Mouse (Mus musculus): ENCODE measurements around the gene Nsmce3. TPM values are rescaled to one million over a fixed set of nuclear protein-coding genes. Genes with fewer than 3 reads are reported as not detected.

Nsmce3 gene
- total and polyA plus RNA-seq, 3 experiments: 2.6 to 3.0 (median 2.9) TPM

- Histone ChIP-seq H3K27me3 (ENCODE audit: control insufficient read depth, insufficient read depth, low read length) (no peaks in the 10 kb centered on the region), H3K4me3 (no peak overlapping the region), H3K4me1 (ENCODE audit: control insufficient read depth, insufficient read depth, low read length) (peaks cover 1% of the 10 kb centered on the region; the same call in 1 of the 2 replicates), H3K27ac (peak overlapping the region; percentile 48), H3K9ac (ENCODE audit: low read depth, low read length) (no peak overlapping the region), H3K36me3 (ENCODE audit: control insufficient read depth, insufficient read depth, low read length) (peaks cover 3% of the 10 kb centered on the region; the same call in 1 of the 2 replicates), H3K79me2 (replicated peaks; ENCODE audit: control insufficient read depth, insufficient read depth, low read length) (no peaks in the 10 kb centered on the region)
- WGBS: 45% methylated on average over 3 of the region's 3 CpGs
- TF ChIP-seq EP300 (IDR thresholded peaks at IDR 0.05; ENCODE audit: insufficient read depth, low read depth, low read length): no peak
- TF ChIP-seq POLR2A (IDR thresholded peaks at IDR 0.05; ENCODE audit: insufficient read depth, low read depth, low read length): no peak
- no peak for TF ChIP-seq CTCF (IDR thresholded peaks at IDR 0.05)
- peak; percentile 24 to 54 for DNase-seq
- intact Hi-C loops (cut with DNase I): no loop called here
These were observed 18.3 kb upstream of the Nsmce3 start for GRCm38 (mm10) chr7:64891139-64891538.

- 48% methylated on average over 9 of the region's 9 CpGs for WGBS
- TF ChIP-seq CTCF (IDR thresholded peaks at IDR 0.05) (no peak), POLR2A (IDR thresholded peaks at IDR 0.05; ENCODE audit: insufficient read depth, low read depth, low read length) (no peak), EP300 (IDR thresholded peaks at IDR 0.05; ENCODE audit: insufficient read depth, low read depth, low read length) (0 out of 2 replicates have a peak, but pooled peaks have one; percentile 35)
- Histone ChIP-seq H3K27me3 (ENCODE audit: control insufficient read depth, insufficient read depth, low read length) (no peaks in the 10 kb centered on the region), H3K36me3 (ENCODE audit: control insufficient read depth, insufficient read depth, low read length) (peaks cover 3% of the 10 kb centered on the region; the same call in 1 of the 2 replicates), H3K4me1 (ENCODE audit: control insufficient read depth, insufficient read depth, low read length) (peaks cover 1% of the 10 kb centered on the region; the same call in 1 of the 2 replicates), H3K4me3 (no peak overlapping the region), H3K9ac (ENCODE audit: low read depth, low read length) (no peak overlapping the region), H3K79me2 (replicated peaks; ENCODE audit: control insufficient read depth, insufficient read depth, low read length) (no peaks in the 10 kb centered on the region), H3K27ac (peak overlapping the region; percentile 48)
- DNase-seq: peak; percentile 30 to 62
- intact Hi-C loops (cut with DNase I): no loop called here
These were observed 17.1 kb upstream of the Nsmce3 start for GRCm38 (mm10) chr7:64889919-64890318.

DNA sequence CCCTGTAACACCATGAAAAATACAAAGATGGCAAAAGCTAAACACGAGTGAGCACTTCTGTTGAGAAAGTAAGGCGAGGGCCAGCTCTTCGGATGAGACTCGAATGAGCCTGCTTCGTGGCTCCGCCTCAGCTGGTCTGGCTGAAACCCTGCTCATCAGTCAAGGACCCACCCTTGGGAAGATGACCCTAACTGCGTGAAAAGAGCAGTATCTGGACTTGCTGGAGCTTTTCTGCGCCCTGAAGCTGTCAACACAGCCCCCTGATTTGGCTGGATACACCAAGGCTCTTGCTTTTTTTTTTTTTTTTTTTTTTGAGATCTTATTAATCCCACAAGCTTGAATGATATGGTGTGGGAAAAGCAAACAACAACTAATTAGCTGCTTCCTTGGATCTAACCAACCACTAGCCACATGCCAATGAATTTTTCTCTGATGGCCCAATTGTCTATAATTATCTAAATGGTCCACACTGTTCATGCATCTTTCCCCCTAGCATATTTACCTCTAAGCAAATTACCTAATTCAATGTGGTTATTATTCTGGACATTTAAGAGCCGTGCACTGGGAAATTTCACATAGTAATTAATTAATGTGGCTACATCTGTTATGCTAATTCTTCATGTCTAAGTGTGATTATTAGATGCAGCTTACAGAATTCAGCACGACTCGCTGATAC is 11.5 kb upstream of the Nsmce3 start:
- TF ChIP-seq POLR2A (IDR thresholded peaks at IDR 0.05; ENCODE audit: insufficient read depth, low read depth, low read length) (no peak), EP300 (IDR thresholded peaks at IDR 0.05; ENCODE audit: insufficient read depth, low read depth, low read length) (no peak), CTCF (IDR thresholded peaks at IDR 0.05) (no peak)
- DNase-seq: no peak
- 62% methylated on average over 11 of the region's 11 CpGs for WGBS
- Histone ChIP-seq H3K36me3 (ENCODE audit: control insufficient read depth, insufficient read depth, low read length) (no peaks in the 10 kb centered on the region), H3K27me3 (ENCODE audit: control insufficient read depth, insufficient read depth, low read length) (no peaks in the 10 kb centered on the region; the same call in 1 of the 2 replicates), H3K4me3 (no peak overlapping the region), H3K27ac (no peak overlapping the region), H3K9ac (ENCODE audit: low read depth, low read length) (no peak overlapping the region), H3K79me2 (replicated peaks; ENCODE audit: control insufficient read depth, insufficient read depth, low read length) (no peaks in the 10 kb centered on the region), H3K4me1 (ENCODE audit: control insufficient read depth, insufficient read depth, low read length) (no peaks in the 10 kb centered on the region)
- intact Hi-C loops (cut with DNase I): no loop called here

DNA sequence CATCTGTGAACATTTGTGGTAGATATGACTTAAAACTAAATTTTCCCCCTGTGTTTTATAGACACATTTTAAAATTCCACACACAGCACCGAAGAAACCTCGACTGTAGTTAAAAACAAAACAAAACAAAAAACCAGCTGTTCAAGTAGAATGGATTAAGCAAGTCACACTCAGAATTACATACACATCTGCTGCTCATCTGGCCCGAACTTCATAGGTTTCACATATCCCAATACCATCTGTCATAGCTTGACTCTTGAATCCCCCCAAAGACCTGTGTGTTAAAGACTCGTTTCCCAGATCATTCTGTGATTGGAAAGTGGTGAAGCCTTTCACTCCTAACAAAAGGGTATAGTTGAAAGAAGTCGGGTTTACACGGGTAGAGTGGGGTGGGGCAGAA is 9.4 kb upstream of the Nsmce3 start:
- Histone ChIP-seq H3K4me1 (ENCODE audit: control insufficient read depth, insufficient read depth, low read length) (no peaks in the 10 kb centered on the region), H3K9ac (ENCODE audit: low read depth, low read length) (no peak overlapping the region), H3K36me3 (ENCODE audit: control insufficient read depth, insufficient read depth, low read length) (no peaks in the 10 kb centered on the region), H3K27me3 (ENCODE audit: control insufficient read depth, insufficient read depth, low read length) (no peaks in the 10 kb centered on the region; the same call in 1 of the 2 replicates), H3K4me3 (no peak overlapping the region), H3K79me2 (replicated peaks; ENCODE audit: control insufficient read depth, insufficient read depth, low read length) (no peaks in the 10 kb centered on the region), H3K27ac (no peak overlapping the region)
- 71% methylated on average over 6 of the region's 6 CpGs for WGBS
- TF ChIP-seq CTCF (IDR thresholded peaks at IDR 0.05) (no peak), POLR2A (IDR thresholded peaks at IDR 0.05; ENCODE audit: insufficient read depth, low read depth, low read length) (no peak), EP300 (IDR thresholded peaks at IDR 0.05; ENCODE audit: insufficient read depth, low read depth, low read length) (no peak)
- DNase-seq: no peak
- intact Hi-C loops (cut with DNase I): no loop called here

DNA sequence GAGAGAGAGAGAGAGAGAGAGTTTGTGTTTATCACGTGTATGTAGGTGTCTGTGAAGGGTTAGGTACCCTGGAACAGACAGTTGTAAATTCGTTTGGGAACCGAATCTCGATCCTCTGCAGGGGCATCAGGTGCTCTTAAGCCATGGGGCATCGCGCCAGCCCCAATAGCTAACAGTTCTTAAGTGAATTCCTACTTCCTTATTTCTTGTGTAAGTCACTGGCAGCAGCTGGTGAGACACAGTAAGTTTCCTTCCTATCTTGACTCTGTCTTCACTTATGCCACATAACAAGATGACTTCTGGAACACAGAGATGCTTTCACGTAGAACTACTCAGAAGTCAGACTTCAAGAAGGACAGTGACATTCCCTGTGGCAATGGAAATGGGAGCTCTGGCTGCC is 8.6 kb upstream of the Nsmce3 start:
- Histone ChIP-seq H3K36me3 (ENCODE audit: control insufficient read depth, insufficient read depth, low read length) (no peaks in the 10 kb centered on the region), H3K4me1 (ENCODE audit: control insufficient read depth, insufficient read depth, low read length) (no peaks in the 10 kb centered on the region), H3K27me3 (ENCODE audit: control insufficient read depth, insufficient read depth, low read length) (no peaks in the 10 kb centered on the region; the same call in 1 of the 2 replicates), H3K9ac (ENCODE audit: low read depth, low read length) (no peak overlapping the region), H3K4me3 (no peak overlapping the region), H3K79me2 (replicated peaks; ENCODE audit: control insufficient read depth, insufficient read depth, low read length) (no peaks in the 10 kb centered on the region), H3K27ac (no peak overlapping the region)
- TF ChIP-seq CTCF (IDR thresholded peaks at IDR 0.05) (no peak), EP300 (IDR thresholded peaks at IDR 0.05; ENCODE audit: insufficient read depth, low read depth, low read length) (no peak), POLR2A (IDR thresholded peaks at IDR 0.05; ENCODE audit: insufficient read depth, low read depth, low read length) (no peak)
- WGBS: 50% methylated on average over 7 of the region's 7 CpGs
- no peak for DNase-seq
- intact Hi-C loops (cut with DNase I): no loop called here

- 70% methylated on average over 5 of the region's 5 CpGs for WGBS
- DNase-seq: no peak
- intact Hi-C loops (cut with DNase I): no loop called here
- H3K79me2 ChIP-seq (replicated peaks; ENCODE audit: control insufficient read depth, insufficient read depth, low read length): no peaks in the 10 kb centered on the region
- TF ChIP-seq CTCF (IDR thresholded peaks at IDR 0.05): no peak
- no peak for TF ChIP-seq EP300 (IDR thresholded peaks at IDR 0.05; ENCODE audit: insufficient read depth, low read depth, low read length)
- TF ChIP-seq POLR2A (IDR thresholded peaks at IDR 0.05; ENCODE audit: insufficient read depth, low read depth, low read length): no peak
- no peaks in the 10 kb centered on the region for H3K36me3 ChIP-seq (ENCODE audit: control insufficient read depth, insufficient read depth, low read length)
- no peaks in the 10 kb centered on the region; the same call in 1 of the 2 replicates for H3K27me3 ChIP-seq (ENCODE audit: control insufficient read depth, insufficient read depth, low read length)
- H3K4me1 ChIP-seq (ENCODE audit: control insufficient read depth, insufficient read depth, low read length): no peaks in the 10 kb centered on the region
- no peak overlapping the region for H3K9ac ChIP-seq (ENCODE audit: low read depth, low read length)
- H3K27ac ChIP-seq: no peak overlapping the region
- H3K4me3 ChIP-seq: no peak overlapping the region
These were observed 7.6 kb upstream of the Nsmce3 start for GRCm38 (mm10) chr7:64880415-64880814.

Data from heart, adult 2 months (tissue).